Mouse (Mus musculus): ENCODE measurements around the gene Hrk.

Gene Hrk

DNA sequence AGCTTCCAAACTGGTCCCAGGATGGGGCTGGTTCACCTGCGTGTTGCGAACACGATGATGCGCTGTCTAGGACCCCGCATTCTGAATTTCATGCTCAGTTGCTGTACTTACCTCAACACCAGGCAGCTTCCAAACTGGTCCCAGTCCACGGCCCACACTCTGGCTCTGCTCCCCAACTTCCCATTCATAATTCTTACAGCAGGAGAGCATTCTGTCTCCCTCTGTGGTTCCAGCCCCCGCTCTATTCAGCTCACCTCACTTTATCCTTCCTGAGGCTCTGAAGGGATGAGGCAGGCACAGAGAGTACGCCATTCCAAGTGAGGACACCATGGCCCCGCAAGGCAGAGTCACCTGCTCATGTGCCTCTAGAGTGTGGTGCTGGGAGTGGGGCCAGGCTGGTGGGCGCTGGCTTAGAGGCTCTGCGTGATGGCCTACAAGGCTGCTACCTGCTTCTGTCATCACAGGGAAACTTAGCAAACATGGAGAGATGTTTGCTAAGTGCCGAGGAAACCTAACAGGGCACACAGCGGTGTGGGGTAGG is 65.7 kb downstream of the Hrk start:
- DNase-seq, result no peak

DNA sequence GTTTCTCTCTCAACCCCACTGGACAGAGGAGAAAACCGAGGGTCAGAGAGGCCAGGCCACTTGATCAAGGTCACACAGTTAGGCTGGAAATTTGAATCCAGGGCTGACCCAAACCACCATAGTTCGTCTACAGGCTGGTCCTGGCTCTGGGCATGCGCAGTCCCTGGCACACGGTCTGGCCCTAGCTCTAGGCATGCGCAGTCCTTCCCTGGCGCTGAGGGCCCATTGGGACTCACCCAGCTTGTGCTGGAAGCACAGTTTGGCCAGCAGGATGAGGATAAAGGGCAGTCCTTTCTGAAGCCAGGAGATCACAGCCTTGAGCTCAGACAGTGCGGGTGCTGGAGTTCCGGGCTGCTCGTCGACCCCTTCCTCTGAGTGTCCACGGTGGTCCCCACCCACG is 72.4 kb downstream of the Hrk start:
- no peak for DNase-seq

Measured in kidney, postnatal 36 days (tissue).